Mouse (Mus musculus): Measurements from ENCODE around the gene Slc25a4. TPM values are rescaled to one million over a fixed set of nuclear protein-coding genes. Genes with fewer than 3 reads are reported as not detected.

Slc25a4 gene
- polyA plus RNA-seq (2014; fragmentation: Illumina TruSeq; extraction: RNeasy Lipid Tissue Mini Kit (QIAGEN cat#74804)) = 253 TPM

GRCm38 (mm10) chr8:46210404-46211315 is at the start of gene Slc25a4:
Gene Slc25a4, minus strand, starts transcription at chr8:46211284.

Other genes starting within 250 kb of the Slc25a4 start
- 9.3 TPM for gene 1700029J07Rik, start 236.0 kb downstream of the Slc25a4 start, polyA plus RNA-seq (2014; fragmentation: Illumina TruSeq; extraction: RNeasy Lipid Tissue Mini Kit (QIAGEN cat#74804))
- 102 TPM for gene Ufsp2, start 235.8 kb downstream of the Slc25a4 start, polyA plus RNA-seq (2014; fragmentation: Illumina TruSeq; extraction: RNeasy Lipid Tissue Mini Kit (QIAGEN cat#74804))
- 0.94 TPM for gene Lrp2bp, start 212.0 kb downstream of the Slc25a4 start, polyA plus RNA-seq (2014; fragmentation: Illumina TruSeq; extraction: RNeasy Lipid Tissue Mini Kit (QIAGEN cat#74804))
- 1.1 TPM for gene Ankrd37, start 205.6 kb downstream of the Slc25a4 start, polyA plus RNA-seq (2014; fragmentation: Illumina TruSeq; extraction: RNeasy Lipid Tissue Mini Kit (QIAGEN cat#74804))
- 113 TPM for gene Cfap97, start 59.5 kb downstream of the Slc25a4 start, polyA plus RNA-seq (2014; fragmentation: Illumina TruSeq; extraction: RNeasy Lipid Tissue Mini Kit (QIAGEN cat#74804))
- gene Snx25, start 59.1 kb downstream of the Slc25a4 start, polyA plus RNA-seq (2014; fragmentation: Illumina TruSeq; extraction: RNeasy Lipid Tissue Mini Kit (QIAGEN cat#74804)) = 12.2 TPM
- not detected for gene Helt, start 83.4 kb upstream of the Slc25a4 start, polyA plus RNA-seq (2014; fragmentation: Illumina TruSeq; extraction: RNeasy Lipid Tissue Mini Kit (QIAGEN cat#74804))